Mouse (Mus musculus) MEL (cell line): ENCODE data around the gene Itpr3. TPM values are rescaled to one million over a fixed set of nuclear protein-coding genes. Genes with fewer than 3 reads are reported as not detected.
A peak's percentile ranks its signal among the peaks of the same experiment; 100 is the strongest.

Source experiments
- DNase-seq: peaks from one replicate; pipeline ENCODE4 v3.0.0; 2011; ENCODE audit warnings: low read depth, low spot score
- H3K27ac ChIP-seq: 2 replicates; pipeline ENCODE4 v1.5.1; 2012; ENCODE audit warnings: low read depth, mild to moderate bottlenecking, control low read depth, low read length, moderate library complexity; ENCODE audit not compliant: control insufficient read depth
- H3K27me3 ChIP-seq, 2 experiments: fragments of 150-350 bp in 1 of 2; sonication (generic) in 1 of 2; 2 replicates each; pipeline ENCODE4 v1.6.1; 2012; ENCODE audit warnings: low read length in 2 of 2, mild to moderate bottlenecking in 2 of 2, improper control_type of control experiment in 1 of 2, moderate library complexity in 1 of 2; ENCODE audit not compliant: insufficient read depth in 2 of 2, control insufficient read depth in 1 of 2
- H3K36me3 ChIP-seq, 2 experiments: 2 replicates each; pipeline ENCODE4 v1.6.1; 2012 to 2014; ENCODE audit warnings: low read length in 2 of 2, improper control_type of control experiment in 1 of 2, inconsistent platforms in 1 of 2, mild to moderate bottlenecking in 1 of 2; ENCODE audit not compliant: insufficient read depth in 2 of 2, control insufficient read depth in 1 of 2
- H3K4me1 ChIP-seq, 2 experiments: fragments of 150-350 bp in 1 of 2; sonication (generic) in 1 of 2; 2 replicates each; pipeline ENCODE4 v1.6.1; 2012; ENCODE audit warnings: low read length in 2 of 2, improper control_type of control experiment in 1 of 2, mild to moderate bottlenecking in 1 of 2; ENCODE audit not compliant: insufficient read depth in 2 of 2, control insufficient read depth in 1 of 2
- H3K4me3 ChIP-seq, 2 experiments: fragments of 150-350 bp in 1 of 2; sonication (generic) in 1 of 2; 2 replicates each; pipeline ENCODE4 v1.5.1; 2012; ENCODE audit warnings: low read depth in 2 of 2, low read length in 2 of 2, mild to moderate bottlenecking in 2 of 2, moderate library complexity in 2 of 2, control low read depth in 1 of 2, improper control_type of control experiment in 1 of 2; ENCODE audit not compliant: control insufficient read depth in 1 of 2, insufficient read depth in 1 of 2
- H3K79me2 ChIP-seq: 2 replicates; pipeline ENCODE4 v1.6.1; 2012; ENCODE audit warnings: mild to moderate bottlenecking, low read length, moderate library complexity; ENCODE audit not compliant: control insufficient read depth, poor library complexity, insufficient read depth
- H3K9ac ChIP-seq: 2 replicates; pipeline ENCODE4 v1.6.1; 2012; ENCODE audit warnings: low read depth, mild to moderate bottlenecking, control low read depth, low read length, moderate library complexity; ENCODE audit not compliant: control insufficient read depth, poor library complexity, severe bottlenecking
- H3K9me3 ChIP-seq: fragments of 150-350 bp; sonication (generic); replicated peaks from 2 replicates; pipeline ENCODE4 v1.6.1; 2012; ENCODE audit warnings: mild to moderate bottlenecking, low read length, improper control_type of control experiment, moderate library complexity; ENCODE audit not compliant: insufficient read depth
- CTCF ChIP-seq, 3 experiments: IDR thresholded peaks in 2 of 3; conservative IDR thresholded peaks in 1 of 3; 2 replicates each; pipeline ENCODE4 v1.5.1; 2011 to 2012; ENCODE audit warnings: low read length in 3 of 3, low read depth in 2 of 3, mild to moderate bottlenecking in 2 of 3, improper control_type of control experiment in 1 of 3, inconsistent platforms in 1 of 3, mixed read lengths in 1 of 3, moderate library complexity in 1 of 3; ENCODE audit not compliant: control insufficient read depth in 1 of 3, insufficient read depth in 1 of 3, poor library complexity in 1 of 3, severe bottlenecking in 1 of 3
- GABPA ChIP-seq: IDR thresholded peaks from 2 replicates; pipeline ENCODE4 v1.6.1; 2012; ENCODE audit warnings: low read depth, mild to moderate bottlenecking, inconsistent platforms, low read length, improper control_type of control experiment, moderate library complexity
- HCFC1 ChIP-seq: IDR thresholded peaks from 2 replicates; pipeline ENCODE4 v1.6.1; 2012; ENCODE audit warnings: low read depth, mild to moderate bottlenecking, inconsistent platforms, low read length, improper control_type of control experiment, moderate library complexity
- JUND ChIP-seq: IDR thresholded peaks from 2 replicates; pipeline ENCODE4 v1.6.1; 2011; ENCODE audit warnings: low read depth, mild to moderate bottlenecking, improper control_type of control experiment, low read length
- KAT2A ChIP-seq: conservative IDR thresholded peaks from 2 replicates; pipeline ENCODE4 v1.6.1; 2012; ENCODE audit warnings: low read depth, low read length, improper control_type of control experiment, inconsistent platforms
- MAX ChIP-seq: IDR thresholded peaks from 2 replicates; pipeline ENCODE4 v1.6.1; 2011; ENCODE audit warnings: low read length, improper control_type of control experiment
- MAZ ChIP-seq: IDR thresholded peaks from 2 replicates; pipeline ENCODE4 v1.6.1; 2012; ENCODE audit warnings: low read depth, mild to moderate bottlenecking, inconsistent platforms, low read length, improper control_type of control experiment
- MEF2A ChIP-seq: IDR thresholded peaks from 2 replicates; pipeline ENCODE4 v1.6.1; 2014; ENCODE audit warnings: low read depth, mild to moderate bottlenecking, inconsistent platforms, low read length, improper control_type of control experiment; ENCODE audit not compliant: poor library complexity, insufficient replicate concordance, severe bottlenecking; ENCODE audit errors: extremely low read depth
- MYB ChIP-seq: IDR thresholded peaks from 2 replicates; pipeline ENCODE4 v1.6.1; 2011; ENCODE audit warnings: mild to moderate bottlenecking, low read depth, low read length, improper control_type of control experiment
- MYC ChIP-seq: IDR thresholded peaks from 2 replicates; pipeline ENCODE4 v1.6.1; 2011; ENCODE audit warnings: low read depth, mild to moderate bottlenecking, low read length, improper control_type of control experiment, moderate library complexity
- NELFE ChIP-seq: IDR thresholded peaks from 2 replicates; pipeline ENCODE4 v1.6.1; 2011; ENCODE audit warnings: low read depth, low read length, improper control_type of control experiment
- POLR2A ChIP-seq, 2 experiments: IDR thresholded peaks; 2 replicates each; pipeline ENCODE4 v1.6.1; 2011 to 2012; ENCODE audit warnings: low read length in 2 of 2, mild to moderate bottlenecking in 2 of 2, control low read depth in 1 of 2, improper control_type of control experiment in 1 of 2, low read depth in 1 of 2, moderate library complexity in 1 of 2; ENCODE audit not compliant: control insufficient read depth in 1 of 2, insufficient read depth in 1 of 2, poor library complexity in 1 of 2
- POLR2AphosphoS2 ChIP-seq: IDR thresholded peaks from 2 replicates; pipeline ENCODE4 v1.6.1; 2011; ENCODE audit warnings: low read length, improper control_type of control experiment
- POLR2AphosphoS5 ChIP-seq: IDR thresholded peaks from 2 replicates; pipeline ENCODE4 v1.6.1; 2012; ENCODE audit warnings: low read depth, borderline replicate concordance, mild to moderate bottlenecking, inconsistent platforms, low read length, moderate library complexity, mixed read lengths
- RAD21 ChIP-seq: IDR thresholded peaks from 2 replicates; pipeline ENCODE4 v1.6.1; 2011; ENCODE audit warnings: mild to moderate bottlenecking, low read depth, low read length, improper control_type of control experiment
- SMC3 ChIP-seq: IDR thresholded peaks from 2 replicates; pipeline ENCODE4 v1.6.1; 2011; ENCODE audit warnings: low read depth, low read length, improper control_type of control experiment
- TAL1 ChIP-seq: IDR thresholded peaks from 2 replicates; pipeline ENCODE4 v1.6.1; 2012; ENCODE audit warnings: mild to moderate bottlenecking, inconsistent platforms, low read length, moderate library complexity, mixed read lengths
- TBP ChIP-seq: IDR thresholded peaks from 2 replicates; pipeline ENCODE4 v1.8.0; 2011; ENCODE audit warnings: low read depth, low read length, improper control_type of control experiment
- TCF12 ChIP-seq: IDR thresholded peaks from 2 replicates; pipeline ENCODE4 v1.6.1; 2014; ENCODE audit warnings: low read depth, mild to moderate bottlenecking, inconsistent platforms, low read length, improper control_type of control experiment, moderate library complexity
- UBTF ChIP-seq: IDR thresholded peaks from 2 replicates; pipeline ENCODE4 v1.6.1; 2012; ENCODE audit warnings: low read depth, mild to moderate bottlenecking, inconsistent platforms, low read length, improper control_type of control experiment, moderate library complexity, borderline replicate concordance; ENCODE audit not compliant: insufficient read depth
- USF1 ChIP-seq: IDR thresholded peaks from 2 replicates; pipeline ENCODE4 v1.6.1; 2014; ENCODE audit warnings: low read depth, mild to moderate bottlenecking, inconsistent platforms, low read length, improper control_type of control experiment, moderate library complexity
- USF2 ChIP-seq, 2 experiments: IDR thresholded peaks; 2 replicates each; pipeline ENCODE4 v1.6.1; 2011 to 2012; ENCODE audit warnings: improper control_type of control experiment in 2 of 2, low read length in 2 of 2, borderline replicate concordance in 1 of 2, inconsistent platforms in 1 of 2, low read depth in 1 of 2, mild to moderate bottlenecking in 1 of 2; ENCODE audit not compliant: insufficient read depth in 1 of 2
- ZC3H11A ChIP-seq: IDR thresholded peaks from 2 replicates; pipeline ENCODE4 v1.6.1; 2012; ENCODE audit warnings: low read depth, mild to moderate bottlenecking, inconsistent platforms, low read length, improper control_type of control experiment
- ZMIZ1 ChIP-seq: IDR thresholded peaks from 2 replicates; pipeline ENCODE4 v1.6.1; 2012; ENCODE audit warnings: low read depth, mild to moderate bottlenecking, inconsistent platforms, low read length, improper control_type of control experiment, moderate library complexity
- ZNF384 ChIP-seq: IDR thresholded peaks from 2 replicates; pipeline ENCODE4 v1.6.1; 2012; ENCODE audit warnings: low read depth, mild to moderate bottlenecking, inconsistent platforms, low read length, improper control_type of control experiment
- polyA plus RNA-seq, 2 experiments: library from polyadenylated mRNA; stranded (reverse) in 1 of 2; unstranded in 1 of 2; fragments of >175 nt in 1 of 2; fragments of >200 nt in 1 of 2; gene quantifications; 2 replicates each; pipeline versions ENCODE4 v1.2.1 to v1.2.4; 2012; ENCODE audit warnings: low replicate concordance in 2 of 2, low read depth in 1 of 2; ENCODE audit not compliant: insufficient read length in 2 of 2, insufficient read depth in 1 of 2, missing spikeins in 1 of 2
- total RNA-seq: library from RNA; depleted of rRNA; stranded (reverse); fragments of 300-350 nt; gene quantifications from 2 replicates; pipeline ENCODE4 v1.2.3, GENCODE M21; 2012

Itpr3 gene
- total and polyA plus RNA-seq, 3 experiments, result 7.3 to 11.4 TPM; not detected in 1

DNA sequence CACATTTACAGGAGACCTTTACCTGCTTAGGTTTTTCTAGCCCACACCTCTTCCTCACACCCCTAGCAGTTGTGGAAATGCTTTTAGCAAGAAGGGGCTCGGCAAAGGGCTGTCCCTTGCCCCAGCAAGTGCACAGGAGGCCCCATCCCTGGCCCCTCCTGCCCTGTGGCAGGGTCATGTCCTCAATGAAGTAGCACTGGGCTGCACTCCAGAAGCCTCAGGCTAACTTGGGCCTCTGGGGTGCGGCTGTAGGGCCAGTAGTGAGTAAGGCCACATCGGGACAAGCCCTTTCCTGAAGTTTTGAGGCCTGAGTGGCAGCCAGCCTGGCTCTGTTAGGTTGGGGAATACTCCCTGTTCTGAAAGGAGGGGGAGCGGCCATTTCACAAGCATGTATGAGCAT is 103.8 kb downstream of the Itpr3 start:
- Histone ChIP-seq H3K36me3 (no peaks in the 10 kb centered on the region), H3K4me3 (no peak overlapping the region), H3K27me3 (no peaks in the 10 kb centered on the region), H3K9ac (no peak overlapping the region), H3K27ac (no peak overlapping the region), H3K79me2 (no peaks in the 10 kb centered on the region), H3K4me1 (no peaks in the 10 kb centered on the region), H3K9me3 (no peaks in the 10 kb centered on the region)
- TF ChIP-seq TAL1, result no peak
- TF ChIP-seq MYC, result no peak
- TF ChIP-seq USF1, result no peak
- no peak for TF ChIP-seq JUND
- no peak for TF ChIP-seq TCF12
- TF ChIP-seq POLR2AphosphoS2, result no peak
- TF ChIP-seq USF2 (IDR thresholded peaks at IDR 0.05; ENCODE audit: borderline replicate concordance in 1 of 2, insufficient read depth in 1 of 2, low read depth in 1 of 2, low read length in 2 of 2), result no peak
- TF ChIP-seq KAT2A, result no peak
- no peak for TF ChIP-seq CTCF (IDR thresholded peaks at IDR 0.05 in 2 of 3, conservative IDR thresholded peaks at IDR 0.05 in 1 of 3; ENCODE audit: control insufficient read depth in 1 of 3, insufficient read depth in 1 of 3, low read depth in 2 of 3, low read length in 3 of 3, poor library complexity in 1 of 3, severe bottlenecking in 1 of 3)
- no peak for TF ChIP-seq MEF2A
- TF ChIP-seq MYB, result no peak
- TF ChIP-seq TBP, result no peak
- no peak for TF ChIP-seq NELFE
- TF ChIP-seq POLR2AphosphoS5, result no peak
- no peak for TF ChIP-seq POLR2A (IDR thresholded peaks at IDR 0.05; ENCODE audit: control insufficient read depth in 1 of 2, insufficient read depth in 1 of 2, low read depth in 1 of 2, low read length in 2 of 2, poor library complexity in 1 of 2)
- TF ChIP-seq ZNF384, result no peak
- no peak for DNase-seq

DNA sequence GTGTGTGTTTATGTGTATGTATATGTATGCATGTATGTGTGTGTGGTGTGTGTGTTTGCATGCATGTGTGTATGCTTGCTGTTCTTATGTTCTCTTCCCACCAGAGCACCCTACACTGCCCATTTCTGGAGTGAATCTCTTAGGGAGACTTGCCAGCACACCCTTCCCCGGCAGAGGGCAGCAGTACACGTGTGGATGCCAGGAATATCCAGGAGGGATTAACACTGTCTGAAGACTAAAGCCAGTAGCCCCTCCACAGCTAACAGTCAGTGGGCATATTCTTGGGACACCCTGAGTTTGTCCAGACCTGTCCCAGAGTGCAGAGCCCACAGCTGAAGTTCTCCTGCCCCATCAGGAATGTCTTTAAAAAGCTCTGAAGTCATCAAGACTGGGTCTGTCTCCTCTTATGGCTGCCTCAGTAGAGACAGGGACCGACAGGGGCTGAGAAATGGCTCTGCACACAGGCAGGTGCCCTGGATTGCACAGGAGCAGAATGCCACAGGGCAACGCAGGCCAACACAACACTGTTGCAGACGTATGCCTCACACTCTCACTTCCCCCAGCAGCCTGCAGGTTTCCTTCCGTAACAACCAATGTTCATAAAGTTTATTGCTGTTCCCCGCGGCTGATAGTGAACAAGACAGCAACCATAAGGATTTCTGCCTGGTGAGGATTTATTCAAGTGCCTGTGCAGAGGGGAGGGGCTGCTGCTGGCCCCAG is 108.1 kb downstream of the Itpr3 start:
- no peak overlapping the region for H3K9ac ChIP-seq
- no peaks in the 10 kb centered on the region for H3K36me3 ChIP-seq
- TF ChIP-seq SMC3, result peak; percentile 37; the same call in 1 of the 2 replicates
- TF ChIP-seq GABPA, result no peak
- no peak for TF ChIP-seq TCF12
- no peak for TF ChIP-seq HCFC1
- no peak for TF ChIP-seq TBP
- TF ChIP-seq MYC, result no peak
- peak; percentile 3; the same call in 1 of the 2 replicates for TF ChIP-seq RAD21
- no peak for TF ChIP-seq POLR2A (IDR thresholded peaks at IDR 0.05; ENCODE audit: control insufficient read depth in 1 of 2, insufficient read depth in 1 of 2, low read depth in 1 of 2, low read length in 2 of 2, poor library complexity in 1 of 2)
- no peak for TF ChIP-seq MEF2A
- no peak for TF ChIP-seq ZMIZ1
- no peak for TF ChIP-seq MYB
- TF ChIP-seq CTCF (IDR thresholded peaks at IDR 0.05 in 2 of 3, conservative IDR thresholded peaks at IDR 0.05 in 1 of 3; ENCODE audit: control insufficient read depth in 1 of 3, insufficient read depth in 1 of 3, low read depth in 2 of 3, low read length in 3 of 3, poor library complexity in 1 of 3, severe bottlenecking in 1 of 3), result peak in 2 of 3 experiments; percentile 20 to 31; a peak in 3 of 6 replicates
- no peak for TF ChIP-seq POLR2AphosphoS5
- no peak for TF ChIP-seq KAT2A
- TF ChIP-seq ZNF384, result no peak
- no peak for TF ChIP-seq ZC3H11A
- TF ChIP-seq UBTF, result no peak
- TF ChIP-seq POLR2AphosphoS2, result no peak
- TF ChIP-seq MAZ, result no peak
- no peak for TF ChIP-seq MAX
- H3K4me3 ChIP-seq, result no peak overlapping the region
- no peaks in the 10 kb centered on the region for H3K27me3 ChIP-seq
- no peaks in the 10 kb centered on the region for H3K4me1 ChIP-seq
- no peaks in the 10 kb centered on the region for H3K9me3 ChIP-seq
- no peak for DNase-seq
- no peak overlapping the region for H3K27ac ChIP-seq
- no peaks in the 10 kb centered on the region for H3K79me2 ChIP-seq
